32 mouse cellular contexts compared by ENCODE assay signal in the genomic region with DNA sequence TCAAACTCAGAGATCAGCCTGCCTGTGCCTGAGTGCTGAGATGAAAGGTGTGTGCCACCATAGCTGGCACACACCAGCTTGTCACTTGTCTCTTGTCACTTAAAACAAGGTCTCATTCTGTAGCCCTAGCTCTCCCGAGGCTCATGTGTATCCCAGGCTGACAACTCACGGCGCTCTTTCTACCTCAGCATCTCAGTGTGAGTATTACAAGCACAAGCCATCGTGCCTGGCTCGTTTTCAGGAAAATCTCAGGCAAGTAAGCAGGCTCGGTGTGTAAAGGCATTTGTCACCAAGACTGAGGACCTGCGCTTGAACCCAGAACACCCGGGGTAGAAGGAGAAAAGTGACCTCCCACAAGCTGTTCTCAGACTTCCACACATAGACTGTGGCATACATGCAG.
"Had no signal": no experiment of that assay in that cellular context is flagged by ENCODE, and none has a peak within 500 bp of the region (broad histone marks: within the 10 kb centered on the region; RNA-seq: fewer than 3 reads in every experiment).

No protein-coding gene starts in this region.

- H3K9me3 ChIP-seq: limb, embryonic 10.5 days; limb, embryonic 12.5 days; limb, embryonic 13.5 days; limb, embryonic 15.5 days; liver, embryonic 12.5 days; liver, embryonic 13.5 days; liver, embryonic 15.5 days; lung, embryonic 15.5 days; megakaryocyte, embryonic 14.5 days; midbrain, embryonic 10.5 days; midbrain, embryonic 12.5 days; midbrain, embryonic 13.5 days; midbrain, embryonic 15.5 days; neural tube, embryonic 12.5 days had no signal

- H3K4me2 ChIP-seq: limb, embryonic 12.5 days; limb, embryonic 13.5 days; limb, embryonic 15.5 days; liver, embryonic 11.5 days; liver, embryonic 12.5 days; liver, embryonic 13.5 days; liver, embryonic 15.5 days; lung, embryonic 14.5 days; lung, embryonic 15.5 days; midbrain, embryonic 11.5 days; midbrain, embryonic 12.5 days; midbrain, embryonic 13.5 days; midbrain, embryonic 15.5 days; neural tube, embryonic 12.5 days had no signal

- H3K4me1 ChIP-seq: limb, embryonic 10.5 days; limb, embryonic 12.5 days; limb, embryonic 13.5 days; limb, embryonic 15.5 days; lung, embryonic 15.5 days; midbrain, embryonic 10.5 days; midbrain, embryonic 12.5 days; midbrain, embryonic 13.5 days; midbrain, embryonic 15.5 days; neural tube, embryonic 12.5 days had no signal

- H3K27ac ChIP-seq: limb, embryonic 10.5 days; limb, embryonic 12.5 days; limb, embryonic 13.5 days; limb, embryonic 15.5 days; liver, embryonic 12.5 days; liver, embryonic 13.5 days; liver, embryonic 14.5 days; liver, embryonic 15.5 days; lung, embryonic 15.5 days; macrophage; midbrain, embryonic 10.5 days; midbrain, embryonic 12.5 days; midbrain, embryonic 13.5 days; midbrain, embryonic 15.5 days; neural tube, embryonic 12.5 days had no signal

- H3K27me3 ChIP-seq: limb, embryonic 12.5 days; limb, embryonic 13.5 days; limb, embryonic 15.5 days; liver, embryonic 12.5 days; liver, embryonic 13.5 days; liver, embryonic 15.5 days; lung, embryonic 15.5 days; megakaryocyte, embryonic 14.5 days; midbrain, embryonic 12.5 days; midbrain, embryonic 13.5 days; midbrain, embryonic 15.5 days; neural tube, embryonic 12.5 days had no signal

- ATAC-seq: liver, embryonic 12.5 days; liver, postnatal 0 days; lung, postnatal 0 days; midbrain, embryonic 13.5 days; midbrain, embryonic 15.5 days; midbrain, embryonic 16.5 days had no signal

- H3K4me3 ChIP-seq: limb, embryonic 10.5 days; limb, embryonic 12.5 days; limb, embryonic 13.5 days; limb, embryonic 15.5 days; liver, embryonic 12.5 days; liver, embryonic 13.5 days; liver, embryonic 15.5 days; lung, embryonic 15.5 days; megakaryocyte, embryonic 14.5 days; midbrain, embryonic 10.5 days; midbrain, embryonic 12.5 days; midbrain, embryonic 13.5 days; midbrain, embryonic 15.5 days; myocyte; neural tube, embryonic 12.5 days had no signal

- H3K9ac ChIP-seq: limb, embryonic 12.5 days; limb, embryonic 13.5 days; limb, embryonic 15.5 days; liver, embryonic 12.5 days; liver, embryonic 13.5 days; liver, embryonic 14.5 days; liver, embryonic 15.5 days; liver, postnatal 0 days; lung, embryonic 14.5 days; lung, embryonic 15.5 days; midbrain, embryonic 12.5 days; midbrain, embryonic 13.5 days; midbrain, embryonic 15.5 days; neural tube, embryonic 12.5 days had no signal

- DNase-seq: left cerebral cortex, postnatal 4 days; liver; liver, embryonic 13.5 days; liver, postnatal 0 days; lung, adult 18-20 months; lung, adult 2 months; lung, embryonic 14.5 days; lung, postnatal 10 days; lung, postnatal 14 days; lung, postnatal 36 days; lung, postnatal 4 days; midbrain, embryonic 14.5 days had no signal

- H3K36me3 ChIP-seq: limb, embryonic 10.5 days; limb, embryonic 12.5 days; liver, embryonic 12.5 days; liver, embryonic 13.5 days; liver, embryonic 15.5 days; lung, embryonic 15.5 days; midbrain, embryonic 12.5 days; midbrain, embryonic 13.5 days; midbrain, embryonic 15.5 days; neural tube, embryonic 12.5 days had no signal
